Mouse (Mus musculus) G1E-ER4 (cell line): Measurements from ENCODE around the gene March4. TPM values are rescaled to one million over a fixed set of nuclear protein-coding genes. Genes with fewer than 3 reads are reported as not detected.

ENCODE experiments used
- GATA1 ChIP-seq: IDR thresholded peaks from one replicate; pipeline ENCODE4 v1.8.0; 2012; ENCODE audit warnings: low read length, inconsistent platforms
- polyA plus RNA-seq: library from polyadenylated mRNA; stranded (reverse); fragments of >175 nt; gene quantifications from 2 replicates; pipeline ENCODE4 v1.2.3, GENCODE M21; 2012

Gene March4
- polyA plus RNA-seq, 1 experiment = not detected

GRCm38 (mm10) chr1:72490193-72490592 is 46.5 kb downstream of the March4 start:
- TF ChIP-seq GATA1 = no peak

- no peak for TF ChIP-seq GATA1
Observed at GRCm38 (mm10) chr1:72476594-72476993, 60.1 kb downstream of the March4 start.

- TF ChIP-seq GATA1 = no peak
Observed at GRCm38 (mm10) chr1:72469075-72469474, 67.7 kb downstream of the March4 start.

- no peak for TF ChIP-seq GATA1
Observed at GRCm38 (mm10) chr1:72468466-72469003, 68.2 kb downstream of the March4 start.

GRCm38 (mm10) chr1:72464926-72465583 is 71.7 kb downstream of the March4 start:
- TF ChIP-seq GATA1 = no peak

- TF ChIP-seq GATA1 = no peak
Observed at GRCm38 (mm10) chr1:72462516-72462915, 74.2 kb downstream of the March4 start.

- no peak for TF ChIP-seq GATA1
Observed at GRCm38 (mm10) chr1:72457652-72458051, 79.1 kb downstream of the March4 start.

GRCm38 (mm10) chr1:72455923-72456322 is 80.8 kb downstream of the March4 start:
- no peak for TF ChIP-seq GATA1

GRCm38 (mm10) chr1:72454733-72455201 is 82.0 kb downstream of the March4 start:
- no peak for TF ChIP-seq GATA1

GRCm38 (mm10) chr1:72452839-72453238 is 83.9 kb downstream of the March4 start:
- no peak for TF ChIP-seq GATA1

GRCm38 (mm10) chr1:72450790-72451189 is 85.9 kb downstream of the March4 start:
- no peak for TF ChIP-seq GATA1

GRCm38 (mm10) chr1:72449752-72450151 is 87.0 kb downstream of the March4 start:
- TF ChIP-seq GATA1 = no peak

GRCm38 (mm10) chr1:72442747-72443146 is 94.0 kb downstream of the March4 start:
- no peak for TF ChIP-seq GATA1

GRCm38 (mm10) chr1:72439146-72439545 is 97.6 kb downstream of the March4 start:
- no peak for TF ChIP-seq GATA1

GRCm38 (mm10) chr1:72436967-72437366 is 99.8 kb downstream of the March4 start:
- no peak for TF ChIP-seq GATA1

- TF ChIP-seq GATA1 = no peak
Observed at GRCm38 (mm10) chr1:72434510-72434909, 102.2 kb downstream of the March4 start.

- no peak for TF ChIP-seq GATA1
Observed at GRCm38 (mm10) chr1:72432579-72432978, 104.2 kb downstream of the March4 start.
